Mouse (Mus musculus) telencephalon, adult 2 months (tissue): ENCODE measurements around the gene Plin1.

ENCODE experiments used
- DNase-seq: peaks from one replicate; pipeline ENCODE4 v3.0.0-alpha.2; 2011; ENCODE audit warnings: low read depth, low spot score

Gene Plin1

DNA sequence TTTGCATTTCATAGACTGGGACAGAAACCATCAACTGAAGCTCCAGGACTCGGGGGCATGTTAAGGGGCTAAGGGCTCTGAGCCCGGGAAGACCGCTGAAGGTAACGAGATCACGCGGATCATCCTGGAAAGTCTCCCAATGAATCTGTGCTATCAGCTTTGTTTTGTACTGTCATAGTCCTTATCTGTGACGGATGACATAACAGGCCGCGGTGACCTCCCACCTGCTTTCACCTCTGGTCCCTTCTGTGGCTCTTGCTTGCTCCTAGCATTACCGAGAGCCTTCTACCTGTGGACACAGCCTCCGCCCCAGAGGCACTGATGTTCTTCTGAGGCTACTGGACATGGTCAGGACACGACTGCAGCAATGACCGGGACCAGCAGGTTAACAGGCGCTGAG is 3.8 kb upstream of the Plin1 start:
- no peak for DNase-seq

DNA sequence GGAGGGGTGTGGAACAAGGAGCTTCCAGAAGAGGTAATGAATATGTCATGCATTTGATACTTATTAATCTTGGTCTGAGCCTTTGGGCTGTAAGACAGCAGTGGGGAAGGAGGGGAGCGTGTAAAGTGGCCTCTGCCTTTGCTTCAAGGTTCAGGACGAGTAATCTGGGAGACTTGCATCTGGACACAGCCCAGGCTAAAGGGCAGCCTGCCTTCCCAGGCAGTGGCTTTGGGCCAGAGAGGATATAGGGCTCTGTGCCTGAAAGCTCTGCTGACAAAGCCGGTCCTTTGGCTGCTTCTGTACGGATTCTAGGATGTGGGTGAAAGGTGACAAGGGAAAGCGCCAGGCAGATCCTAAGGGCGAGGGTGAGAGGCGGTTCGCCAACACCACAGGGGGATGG is 1.9 kb upstream of the Plin1 start:
- DNase-seq = no peak

DNA sequence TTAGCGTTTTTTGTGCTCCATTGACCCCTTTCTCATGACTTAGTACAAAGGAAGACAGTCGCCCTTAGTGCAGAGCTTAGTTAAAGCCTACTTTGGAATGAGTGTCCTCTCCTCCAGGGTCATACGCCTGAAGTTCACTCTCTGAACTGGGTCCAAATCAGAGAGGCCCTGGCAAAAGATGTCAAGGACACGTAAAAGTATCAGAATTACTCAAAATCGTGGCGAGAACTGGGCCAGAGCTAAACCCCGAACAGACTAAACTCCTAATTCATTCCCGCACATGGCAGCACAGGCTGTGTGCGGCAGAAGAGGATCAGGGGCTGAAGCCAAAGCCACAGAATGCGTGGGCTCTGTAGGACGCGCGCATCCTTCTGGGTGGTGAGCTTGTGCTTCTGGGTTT is 1.3 kb downstream of the Plin1 start:
- no peak for DNase-seq

DNA sequence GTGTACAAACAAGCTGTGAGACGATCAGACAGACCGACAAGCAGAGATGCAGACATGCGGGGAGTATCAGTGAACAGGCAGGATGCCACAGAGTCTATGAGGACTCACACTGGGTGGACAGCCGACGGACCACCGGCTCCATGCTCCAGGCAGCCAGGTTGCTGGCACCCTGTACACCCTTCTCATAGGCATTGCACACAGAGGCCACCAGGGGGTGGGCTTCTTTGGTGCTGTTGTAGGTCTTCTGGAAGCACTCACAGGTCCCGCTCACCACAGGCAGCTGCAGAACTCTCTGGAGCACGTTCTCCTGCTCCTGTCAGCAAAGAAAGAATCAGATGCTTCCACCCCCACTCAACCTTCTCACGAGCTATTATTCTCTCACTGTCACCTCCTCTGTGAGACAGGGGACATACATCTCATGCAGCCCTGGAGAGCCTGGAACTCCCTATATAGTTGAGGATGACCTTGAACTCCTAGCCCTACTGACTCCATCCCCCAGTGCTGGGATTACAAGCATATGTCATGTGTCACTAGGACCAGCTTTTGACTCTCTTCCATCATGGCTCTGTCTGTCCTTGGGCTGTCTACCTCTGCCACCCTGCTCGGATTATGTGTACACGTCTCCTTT is 2.8 kb downstream of the Plin1 start:
- no peak for DNase-seq

DNA sequence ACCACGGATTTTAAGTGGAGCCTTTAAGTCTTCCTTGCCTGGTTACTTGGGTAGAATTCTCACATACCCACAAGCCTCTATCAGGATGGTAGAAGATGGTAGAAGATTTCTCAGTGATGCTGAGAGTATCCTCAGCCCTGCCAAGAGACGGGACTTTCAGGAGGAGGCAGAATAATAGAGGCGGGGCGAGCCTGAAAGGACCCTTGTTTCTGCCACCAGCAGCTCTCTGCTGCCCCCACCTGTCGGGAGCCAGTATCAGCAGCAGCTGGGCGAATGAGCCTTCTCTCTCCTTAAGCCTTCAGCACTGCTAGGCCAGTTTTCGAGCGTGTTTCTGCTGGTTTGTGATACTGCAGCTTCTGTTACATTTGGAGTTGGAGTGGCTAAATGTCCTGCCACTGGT is 3.5 kb downstream of the Plin1 start:
- DNase-seq = no peak

DNA sequence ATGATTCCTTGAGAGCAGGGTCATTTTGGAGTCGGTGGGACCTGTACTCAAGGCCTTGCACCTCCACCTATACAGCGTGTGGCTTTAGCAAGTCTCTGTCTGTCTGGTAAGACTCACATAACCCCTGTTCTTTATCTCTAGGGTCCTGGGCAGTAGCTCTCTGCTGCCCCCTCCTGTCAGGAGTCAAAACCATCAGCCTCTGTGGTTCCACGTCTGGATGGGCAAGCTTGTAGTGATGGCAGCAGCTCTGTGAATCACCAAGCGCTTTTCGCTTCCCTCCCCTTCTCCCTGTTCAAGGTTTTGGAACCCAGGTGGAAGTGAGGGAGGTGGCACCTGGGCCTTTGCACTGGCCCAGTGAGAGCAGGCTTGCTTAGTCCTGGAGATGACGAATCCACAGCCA is 4.5 kb downstream of the Plin1 start:
- no peak for DNase-seq

DNA sequence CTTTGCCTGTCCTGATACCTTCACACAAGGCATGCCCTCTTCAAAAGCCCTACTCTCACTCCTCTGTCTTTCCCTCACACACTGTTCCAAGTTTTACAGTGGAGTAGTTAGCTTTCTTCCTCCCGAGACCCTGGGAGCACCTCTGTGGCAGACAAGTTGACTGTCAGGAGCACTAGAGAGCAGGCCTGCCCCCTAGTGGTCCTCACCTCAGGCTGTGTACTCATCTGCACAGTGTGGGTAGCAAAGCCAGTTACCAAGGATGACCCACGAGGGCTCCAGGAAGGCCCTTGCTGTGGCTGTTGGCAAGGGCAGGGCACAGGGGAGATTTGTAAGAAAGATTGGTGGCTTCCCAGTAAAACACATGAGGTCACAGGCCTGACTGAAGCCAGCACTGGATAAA is 5.6 kb downstream of the Plin1 start:
- DNase-seq = no peak

DNA sequence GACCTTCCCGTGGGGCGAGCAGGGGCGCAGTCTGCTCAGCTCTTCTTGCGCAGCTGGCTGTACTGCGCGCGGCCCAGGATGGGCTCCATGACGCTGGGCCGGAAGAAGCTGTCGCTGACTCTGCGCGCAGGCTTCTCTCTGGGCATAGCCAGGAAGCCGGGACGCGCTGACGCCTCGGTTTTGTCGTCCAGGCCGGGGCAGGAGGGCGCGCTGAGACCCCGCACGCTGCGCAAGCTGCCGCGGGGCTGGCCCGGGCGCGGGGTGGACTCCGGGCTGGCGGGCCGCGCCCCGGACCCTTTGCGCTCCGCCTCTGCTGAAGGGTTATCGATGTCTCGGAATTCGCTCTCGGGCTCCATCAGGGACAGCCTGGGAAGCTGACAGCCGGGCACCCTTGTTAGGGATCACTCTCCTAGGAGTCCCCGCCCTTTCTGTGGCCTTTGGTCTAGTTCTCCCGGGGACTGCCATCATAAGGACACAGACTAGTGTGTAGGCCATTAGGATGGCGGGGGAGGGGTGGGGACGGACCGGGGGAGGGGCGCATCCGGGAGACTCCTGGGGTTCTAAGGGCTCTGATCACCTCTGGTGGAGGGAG is 11.2 kb downstream of the Plin1 start:
- DNase-seq = no peak

DNA sequence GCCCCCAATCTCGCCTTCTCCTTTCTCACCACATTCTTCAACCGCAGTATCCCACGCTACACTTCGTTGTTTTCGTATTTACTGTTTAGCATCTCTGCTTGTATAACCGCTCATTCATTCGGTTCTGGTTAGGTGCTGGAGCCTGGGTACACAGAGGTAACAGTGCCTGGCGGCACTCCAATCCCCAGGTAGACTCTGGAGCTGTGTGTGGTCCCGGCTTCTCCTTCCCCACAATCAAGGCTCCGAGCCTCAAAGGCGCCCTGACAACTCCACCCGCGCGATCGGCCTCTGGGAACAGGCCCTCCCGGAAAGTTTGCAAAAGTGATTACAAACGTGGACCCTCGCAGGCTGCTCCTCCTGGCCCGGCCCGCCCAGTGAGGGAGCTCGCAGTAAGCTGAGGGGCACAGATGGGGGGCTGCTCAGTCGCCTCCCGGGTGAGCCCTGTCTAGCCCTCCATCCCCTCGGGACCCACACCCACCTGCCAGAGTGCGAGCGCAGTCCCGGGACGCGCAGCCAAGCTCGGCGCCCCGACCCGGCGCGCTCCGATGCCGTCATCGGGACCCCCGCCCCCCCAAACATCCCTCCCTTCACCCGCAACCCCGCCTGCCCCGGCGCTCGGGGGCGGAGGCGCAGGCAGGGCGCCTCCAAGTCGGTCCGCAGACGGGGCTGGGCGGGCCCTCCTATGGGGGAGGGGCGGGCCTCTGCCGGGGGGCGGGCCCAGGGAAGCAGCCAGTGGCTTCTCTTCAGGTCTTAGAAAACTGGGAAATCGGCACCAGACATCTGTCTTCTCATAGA is 17.3 kb downstream of the Plin1 start, which contains the start of gene Kif7:
Gene Kif7 (minus strand): TSS at position 534 of the 795 bp plus-strand sequence.
- DNase-seq = no peak

DNA sequence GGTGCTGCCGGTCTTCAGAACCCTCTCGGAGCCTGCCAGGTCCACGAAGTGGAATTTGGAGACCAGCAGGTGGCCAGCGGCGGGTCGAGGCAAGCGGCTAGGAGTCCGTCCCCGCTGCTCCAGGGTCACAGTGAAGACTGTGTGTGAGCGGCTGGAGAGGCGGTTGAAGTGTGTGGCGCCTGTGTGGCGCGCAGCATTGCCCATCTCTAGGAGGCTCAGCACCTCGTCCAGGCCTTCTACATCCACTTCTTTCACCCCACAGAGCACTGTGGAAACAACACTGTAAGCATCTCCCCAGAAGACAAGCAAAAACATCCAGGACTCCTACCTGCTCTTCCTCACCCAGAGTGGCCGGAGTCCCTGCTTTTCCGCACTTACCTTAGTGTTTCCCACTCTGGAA is 21.9 kb downstream of the Plin1 start:
- no peak for DNase-seq

DNA sequence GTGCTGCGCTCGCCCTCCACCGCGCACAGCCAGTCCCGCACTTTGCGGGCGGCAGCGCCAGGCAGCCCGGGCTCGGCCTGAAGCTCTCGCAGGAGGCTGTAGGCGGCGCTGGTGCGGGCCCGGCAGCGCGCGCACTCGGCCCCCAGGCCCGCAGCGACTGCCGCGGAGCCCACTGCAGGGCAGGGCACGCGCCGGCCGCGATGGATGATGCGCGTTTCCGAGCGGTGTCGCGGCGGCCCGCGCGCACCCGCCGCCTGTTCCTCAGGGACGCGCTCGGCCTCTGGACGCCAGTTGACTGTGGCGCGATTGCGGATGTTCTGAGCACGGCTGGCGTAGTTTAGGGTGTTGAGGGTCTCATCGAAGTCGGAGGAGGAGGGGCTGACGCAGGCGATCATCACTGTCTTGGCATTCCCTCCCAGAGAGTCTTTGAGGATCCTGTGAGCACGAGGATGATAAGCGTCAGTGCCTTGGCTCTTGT is 22.5 kb downstream of the Plin1 start:
- peak; percentile 36 for DNase-seq

DNA sequence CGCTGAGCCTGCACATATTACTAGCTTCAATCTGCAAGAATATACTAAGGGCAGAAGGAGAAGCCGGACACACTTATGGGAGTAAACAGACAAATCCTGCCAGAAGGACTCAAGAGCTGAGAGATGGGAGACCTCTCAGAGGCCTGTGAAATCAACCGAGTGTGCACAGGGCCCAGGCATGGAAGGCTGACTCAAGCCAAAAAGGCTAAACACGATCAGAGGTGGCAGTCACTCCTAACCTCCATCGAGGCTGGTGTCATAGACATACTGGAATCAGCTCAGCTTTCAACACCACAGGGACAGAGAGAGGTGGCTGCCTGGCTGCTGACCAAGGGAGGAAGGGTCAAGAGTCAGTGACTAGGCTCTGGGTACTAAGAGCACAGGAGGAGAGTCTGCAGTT is 27.5 kb downstream of the Plin1 start:
- DNase-seq = no peak

DNA sequence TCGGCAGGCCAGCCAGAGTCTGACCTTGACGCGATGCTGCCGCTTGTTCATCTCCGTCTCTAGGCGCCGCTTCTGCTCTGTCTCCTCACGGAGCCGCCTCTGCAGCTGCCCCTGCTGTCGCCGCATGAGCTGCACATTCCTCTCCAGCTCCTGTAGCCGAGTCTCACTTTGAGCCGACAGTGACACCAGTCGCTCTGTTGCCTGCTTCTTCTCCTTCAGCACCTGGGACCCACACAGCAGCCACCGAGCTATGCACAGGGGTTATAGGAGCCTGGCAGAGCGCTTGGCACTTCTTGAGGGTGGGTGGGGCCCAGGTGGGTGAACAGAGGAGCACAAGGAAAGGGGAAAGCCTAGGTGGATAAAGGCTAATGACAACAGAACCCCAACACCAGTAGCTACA is 29.9 kb downstream of the Plin1 start:
- DNase-seq = no peak

DNA sequence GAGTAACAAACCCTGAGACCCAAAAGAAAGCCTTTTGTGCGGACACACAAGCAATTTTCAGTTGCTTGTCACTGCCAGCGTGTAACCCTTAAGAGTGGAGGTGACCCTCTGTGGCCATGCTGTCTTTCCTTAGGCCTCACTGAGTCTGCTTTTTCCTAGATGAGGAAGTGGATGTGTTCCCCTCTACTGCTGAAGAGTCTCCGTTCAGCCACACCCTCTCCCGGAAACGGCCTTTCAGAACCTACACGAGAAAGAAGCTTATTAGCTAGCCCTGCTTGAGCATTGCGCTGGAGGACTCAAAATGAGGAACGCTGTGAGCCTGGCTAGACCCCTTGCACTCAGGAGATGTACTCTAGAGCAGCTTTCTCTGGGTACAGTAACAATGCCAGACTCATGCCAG is 36.2 kb downstream of the Plin1 start:
- no peak for DNase-seq

DNA sequence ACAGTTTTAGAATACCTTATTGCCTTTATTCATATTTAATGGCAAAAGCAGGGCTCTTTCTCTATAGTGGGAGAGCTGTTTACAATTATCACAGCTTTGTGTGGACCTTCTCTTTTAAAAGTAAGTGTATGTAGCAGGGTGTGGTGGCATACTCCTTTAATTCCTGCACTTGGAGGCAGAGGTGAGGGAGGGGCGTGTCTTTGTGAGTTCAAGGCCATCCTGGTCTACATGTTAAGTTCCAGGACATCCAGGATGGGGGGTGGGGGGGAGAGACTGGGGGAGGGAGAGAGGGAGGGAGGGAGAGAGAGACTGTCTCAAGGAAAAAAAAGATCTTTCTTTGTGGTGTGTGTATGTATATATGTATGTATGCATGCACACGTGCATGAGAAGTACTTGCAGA is 52.5 kb downstream of the Plin1 start:
- no peak for DNase-seq

DNA sequence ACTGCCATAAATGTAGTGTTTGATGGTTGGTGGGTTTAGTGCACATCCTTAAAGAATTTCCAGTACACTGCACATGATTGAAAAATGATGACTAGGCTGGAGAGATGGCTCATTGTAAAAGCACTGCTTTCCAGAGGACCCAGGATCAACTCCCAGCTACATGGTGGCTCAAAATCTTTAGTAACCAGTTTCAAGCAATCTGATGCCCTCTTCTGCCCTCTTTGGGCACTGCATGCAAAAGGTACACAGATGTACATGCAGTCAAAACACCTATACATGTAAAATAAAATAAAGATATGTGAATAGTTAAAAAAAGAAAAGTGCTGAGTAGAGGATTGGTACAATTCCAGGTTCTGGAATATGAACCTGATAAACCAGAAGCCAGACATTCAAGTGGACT is 53.5 kb downstream of the Plin1 start:
- no peak for DNase-seq

DNA sequence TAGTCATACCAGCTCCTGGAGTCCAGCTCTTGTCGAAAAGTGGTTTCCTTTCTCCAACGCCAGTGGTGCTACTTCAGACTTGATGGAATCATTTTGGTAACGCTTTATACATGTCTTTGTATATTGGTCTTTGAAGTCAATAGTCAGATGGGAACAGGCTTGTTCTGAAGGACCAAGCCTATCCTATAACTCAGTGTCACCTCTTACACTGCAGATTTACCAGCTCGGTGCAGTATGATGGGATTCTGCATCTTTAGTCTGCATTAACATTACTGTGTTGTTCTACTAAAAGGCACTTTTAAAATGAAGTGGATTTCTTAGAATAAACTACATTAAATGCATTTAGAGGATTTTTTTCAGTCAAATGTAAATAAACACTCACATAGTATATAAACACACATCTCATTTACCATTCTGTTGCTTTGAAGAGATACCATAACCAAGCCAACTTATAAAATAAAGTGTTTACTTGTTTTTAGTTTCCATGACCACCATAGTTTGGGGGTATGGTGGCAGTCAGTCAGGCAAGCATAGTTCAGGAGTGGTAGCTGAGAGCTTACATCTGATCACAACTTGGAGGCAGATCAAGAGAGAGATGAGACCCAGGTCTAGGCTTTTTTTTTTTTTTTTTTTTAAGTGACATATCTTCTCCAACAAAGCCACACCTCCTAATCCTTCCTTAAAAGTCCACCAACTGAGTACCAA is 61.7 kb downstream of the Plin1 start:
- DNase-seq = no peak
